Mouse (Mus musculus) myocyte (in vitro differentiated cells): ENCODE data around the gene Rpl26. TPM values are rescaled to one million over a fixed set of nuclear protein-coding genes. Genes with fewer than 3 reads are reported as not detected.

ENCODE experiments used
- H3K27me3 ChIP-seq: one replicate; pipeline ENCODE4 v1.6.1; 2011; ENCODE audit not compliant: control insufficient read depth, insufficient read depth, insufficient read length
- H3K36me3 ChIP-seq: one replicate; pipeline ENCODE4 v1.6.1; 2011; ENCODE audit not compliant: control insufficient read depth, insufficient read depth
- H3K4me2 ChIP-seq: one replicate; pipeline ENCODE4 v1.6.1; 2011; ENCODE audit warnings: low read depth, control low read depth
- H3K4me3 ChIP-seq: one replicate; pipeline ENCODE4 v1.5.1; 2011; ENCODE audit warnings: mild to moderate bottlenecking, control low read depth, moderate library complexity
- H3K79me2 ChIP-seq: one replicate; pipeline ENCODE4 v1.6.1; 2011; ENCODE audit not compliant: control insufficient read depth, insufficient read depth
- H3ac ChIP-seq: one replicate; pipeline ENCODE4 v1.6.1; 2011; ENCODE audit not compliant: control insufficient read depth, insufficient read length
- CEBPB ChIP-seq: IDR thresholded peaks from 2 replicates; pipeline ENCODE4 v1.6.1; 2011; ENCODE audit warnings: mild to moderate bottlenecking, moderate library complexity; ENCODE audit not compliant: poor library complexity, insufficient read depth, severe bottlenecking
- E2F4 ChIP-seq: IDR thresholded peaks from one replicate; pipeline ENCODE4 v1.6.1; 2011; ENCODE audit warnings: mild to moderate bottlenecking, control low read depth, moderate library complexity; ENCODE audit not compliant: insufficient read depth
- MAX ChIP-seq: IDR thresholded peaks from one replicate; pipeline ENCODE4 v1.6.1; 2011; ENCODE audit warnings: low read depth, mild to moderate bottlenecking, control low read depth
- MYOD1 ChIP-seq, 3 experiments: IDR thresholded peaks; one replicate each; pipeline ENCODE4 v1.6.1; 2011; ENCODE audit warnings: control low read depth in 2 of 3, low read depth in 2 of 3, mild to moderate bottlenecking in 2 of 3, moderate library complexity in 1 of 3; ENCODE audit not compliant: insufficient read length in 2 of 3, control insufficient read depth in 1 of 3
- MYOG ChIP-seq, 3 experiments: IDR thresholded peaks; one replicate each; pipeline ENCODE4 v1.6.1; 2011; ENCODE audit warnings: control low read depth in 2 of 3, low read depth in 2 of 3, mild to moderate bottlenecking in 2 of 3; ENCODE audit not compliant: insufficient read length in 2 of 3, control insufficient read depth in 1 of 3, insufficient read depth in 1 of 3
- POLR2A ChIP-seq: IDR thresholded peaks from one replicate; pipeline ENCODE4 v1.6.1; 2011; ENCODE audit warnings: low read depth, mild to moderate bottlenecking, control low read depth, moderate library complexity; ENCODE audit not compliant: insufficient read length
- POLR2AphosphoS2 ChIP-seq: IDR thresholded peaks from one replicate; pipeline ENCODE4 v1.6.1; 2011; ENCODE audit warnings: low read depth, control low read depth; ENCODE audit not compliant: insufficient read length
- REST ChIP-seq: IDR thresholded peaks from one replicate; pipeline ENCODE4 v1.6.1; 2011; ENCODE audit warnings: mild to moderate bottlenecking, control low read depth, moderate library complexity; ENCODE audit not compliant: insufficient read depth, insufficient read length
- SRF ChIP-seq: IDR thresholded peaks from one replicate; pipeline ENCODE4 v1.6.1; 2011; ENCODE audit warnings: low read depth; ENCODE audit not compliant: control insufficient read depth, insufficient read length
- TCF12 ChIP-seq: IDR thresholded peaks from one replicate; pipeline ENCODE4 v1.6.1; 2011; ENCODE audit warnings: mild to moderate bottlenecking, control low read depth; ENCODE audit not compliant: poor library complexity, insufficient read depth, severe bottlenecking
- TCF3 ChIP-seq: IDR thresholded peaks from one replicate; pipeline ENCODE4 v1.6.1; 2011; ENCODE audit warnings: low read depth, control low read depth; ENCODE audit not compliant: insufficient read length
- USF1 ChIP-seq: IDR thresholded peaks from one replicate; pipeline ENCODE4 v1.6.1; 2011; ENCODE audit warnings: low read depth, mild to moderate bottlenecking, control low read depth, moderate library complexity
- polyA plus RNA-seq: library from polyadenylated mRNA; unstranded; fragments of >200 nt; fragmentation: generic; extraction: Trizol; gene quantifications from one replicate; pipeline ENCODE4 v1.2.1, GENCODE M21; 2012; ENCODE audit warnings: missing spikeins

Rpl26 gene
- polyA plus RNA-seq, 1 experiment, result 695 TPM

- H3K4me3 ChIP-seq, result no peak overlapping the region
- H3K36me3 ChIP-seq, result no peaks in the 10 kb centered on the region
- peaks cover 18% of the 10 kb centered on the region for H3K27me3 ChIP-seq
- no peak overlapping the region for H3ac ChIP-seq
- TF ChIP-seq CEBPB (no peak), POLR2AphosphoS2 (no peak), MYOG (IDR thresholded peaks at IDR 0.05; ENCODE audit: control insufficient read depth in 1 of 3, insufficient read depth in 1 of 3, insufficient read length in 2 of 3, low read depth in 2 of 3) (no peak), MAX (no peak), POLR2A (no peak), TCF12 (no peak), USF1 (no peak), REST (no peak), SRF (no peak), TCF3 (no peak), E2F4 (no peak), MYOD1 (IDR thresholded peaks at IDR 0.05; ENCODE audit: control insufficient read depth in 1 of 3, insufficient read length in 2 of 3, low read depth in 2 of 3) (no peak)
- no peak overlapping the region for H3K4me2 ChIP-seq
- H3K79me2 ChIP-seq, result no peaks in the 10 kb centered on the region
Observed at GRCm38 (mm10) chr11:68878811-68879210, 22.6 kb upstream of the Rpl26 start.

- Histone ChIP-seq H3ac (no peak overlapping the region), H3K36me3 (no peaks in the 10 kb centered on the region), H3K4me2 (no peak overlapping the region), H3K79me2 (no peaks in the 10 kb centered on the region), H3K27me3 (peaks cover 18% of the 10 kb centered on the region), H3K4me3 (no peak overlapping the region)
- no peak for TF ChIP-seq TCF3
- no peak for TF ChIP-seq REST
- TF ChIP-seq CEBPB, result no peak
- no peak for TF ChIP-seq POLR2A
- no peak for TF ChIP-seq USF1
- TF ChIP-seq MAX, result no peak
- TF ChIP-seq MYOD1 (IDR thresholded peaks at IDR 0.05; ENCODE audit: control insufficient read depth in 1 of 3, insufficient read length in 2 of 3, low read depth in 2 of 3), result no peak
- TF ChIP-seq POLR2AphosphoS2, result no peak
- no peak for TF ChIP-seq SRF
- TF ChIP-seq TCF12, result no peak
- no peak for TF ChIP-seq E2F4
- no peak for TF ChIP-seq MYOG (IDR thresholded peaks at IDR 0.05; ENCODE audit: control insufficient read depth in 1 of 3, insufficient read depth in 1 of 3, insufficient read length in 2 of 3, low read depth in 2 of 3)
Observed at GRCm38 (mm10) chr11:68882107-68882506, 19.3 kb upstream of the Rpl26 start.

DNA sequence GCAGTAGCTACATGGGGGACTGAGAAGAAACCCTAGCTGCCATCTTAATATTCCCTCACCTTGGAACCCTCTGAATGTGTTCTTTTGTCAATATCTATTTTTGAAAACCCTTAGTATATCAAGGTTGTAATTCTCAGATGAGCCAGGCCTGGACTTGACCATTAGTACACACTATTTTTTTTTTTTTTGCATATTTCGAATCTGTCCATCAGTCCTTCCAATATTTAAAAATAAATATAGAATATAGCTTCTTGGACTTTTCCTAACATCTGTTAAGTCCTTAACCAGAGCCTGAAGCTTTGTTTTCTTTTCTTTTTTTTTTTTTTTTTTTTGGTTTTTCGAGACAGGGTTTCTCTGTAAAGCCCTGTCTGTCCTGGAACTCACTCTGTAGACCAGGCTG, 17.5 kb upstream of the Rpl26 start:
- no peak overlapping the region for H3ac ChIP-seq
- H3K36me3 ChIP-seq, result no peaks in the 10 kb centered on the region
- TF ChIP-seq TCF3 (no peak), E2F4 (no peak), POLR2A (no peak)
- peaks cover 24% of the 10 kb centered on the region for H3K27me3 ChIP-seq
- no peak overlapping the region for H3K4me2 ChIP-seq
- H3K4me3 ChIP-seq, result no peak overlapping the region
- H3K79me2 ChIP-seq, result no peaks in the 10 kb centered on the region

GRCm38 (mm10) chr11:68884368-68884767, 17.0 kb upstream of the Rpl26 start:
- no peak overlapping the region for H3ac ChIP-seq
- peaks cover 21% of the 10 kb centered on the region for H3K27me3 ChIP-seq
- no peak for TF ChIP-seq MAX
- TF ChIP-seq CEBPB, result no peak
- no peaks in the 10 kb centered on the region for H3K36me3 ChIP-seq
- H3K79me2 ChIP-seq, result no peaks in the 10 kb centered on the region
- H3K4me2 ChIP-seq, result no peak overlapping the region
- no peak overlapping the region for H3K4me3 ChIP-seq

DNA sequence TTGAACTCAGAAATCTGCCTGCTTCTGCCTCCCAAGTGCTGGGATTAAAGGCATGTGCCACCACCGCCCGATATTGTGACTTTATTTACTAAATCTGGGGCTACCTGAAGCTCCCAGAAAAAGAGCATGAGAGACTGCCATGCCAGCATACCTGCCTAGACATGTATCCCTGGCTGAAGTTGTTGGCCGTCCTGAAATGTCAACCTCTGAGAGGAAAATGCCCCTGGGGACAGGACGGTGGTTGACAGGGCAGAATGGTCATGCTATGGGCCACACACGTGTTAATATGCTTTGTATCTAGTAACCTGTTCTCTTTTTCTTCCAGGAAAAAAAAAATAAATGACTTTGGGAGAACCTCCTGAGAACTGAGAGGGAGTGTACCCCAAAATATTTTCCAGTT, 15.3 kb upstream of the Rpl26 start:
- Histone ChIP-seq H3K4me2 (no peak overlapping the region), H3K27me3 (peaks cover 21% of the 10 kb centered on the region), H3K79me2 (no peaks in the 10 kb centered on the region), H3K4me3 (no peak overlapping the region), H3K36me3 (no peaks in the 10 kb centered on the region), H3ac (no peak overlapping the region)
- TF ChIP-seq TCF12, result no peak
- no peak for TF ChIP-seq MYOD1 (IDR thresholded peaks at IDR 0.05; ENCODE audit: control insufficient read depth in 1 of 3, insufficient read length in 2 of 3, low read depth in 2 of 3)
- TF ChIP-seq SRF, result no peak
- no peak for TF ChIP-seq TCF3
- no peak for TF ChIP-seq REST
- TF ChIP-seq POLR2AphosphoS2, result no peak
- TF ChIP-seq MAX, result no peak
- no peak for TF ChIP-seq USF1
- no peak for TF ChIP-seq MYOG (IDR thresholded peaks at IDR 0.05; ENCODE audit: control insufficient read depth in 1 of 3, insufficient read depth in 1 of 3, insufficient read length in 2 of 3, low read depth in 2 of 3)
- TF ChIP-seq POLR2A, result no peak
- no peak for TF ChIP-seq E2F4
- TF ChIP-seq CEBPB, result no peak
